Mouse (Mus musculus) limb, embryonic 13.5 days (tissue): ENCODE data around the gene Zfp354a. TPM values are rescaled to one million over a fixed set of nuclear protein-coding genes. Genes with fewer than 3 reads are reported as not detected.
"Not testable (repeated sequence)": the region's sequence is repeated elsewhere in the genome, so short reads cannot be mapped to it uniquely, and the experiment has no call there.

ENCODE experiments used
- ATAC-seq: fragments of 200-750 bp; cut with Nextera tagmentation; 2 replicates; pipeline ENCODE4 v1.8.0; 2017; ENCODE audit warnings: low read depth, moderate number of reproducible peaks, moderate TSS enrichment; ENCODE audit not compliant: low FRiP score
- H3K27ac ChIP-seq: fragments of 300-500 bp; sonication (generic); 2 replicates; pipeline ENCODE4 v1.5.1; 2015; ENCODE audit warnings: inconsistent platforms, mild to moderate bottlenecking, moderate library complexity
- H3K27me3 ChIP-seq: fragments of 300-500 bp; sonication (generic); 2 replicates; pipeline ENCODE4 v1.6.1; 2015; ENCODE audit warnings: mild to moderate bottlenecking, inconsistent platforms
- H3K36me3 ChIP-seq: fragments of 300-500 bp; sonication (generic); 2 replicates; pipeline ENCODE4 v1.6.1; 2015; ENCODE audit warnings: inconsistent platforms, mild to moderate bottlenecking, moderate library complexity
- H3K4me1 ChIP-seq: fragments of 300-500 bp; sonication (generic); 2 replicates; pipeline ENCODE4 v1.6.1; 2015; ENCODE audit warnings: inconsistent platforms
- H3K4me2 ChIP-seq: fragments of 300-500 bp; sonication (generic); replicated peaks from 2 replicates; pipeline ENCODE4 v1.6.1; 2015; ENCODE audit warnings: inconsistent platforms, mild to moderate bottlenecking, moderate library complexity
- H3K4me3 ChIP-seq: fragments of 300-500 bp; sonication (generic); 2 replicates; pipeline ENCODE4 v1.5.1; 2015; ENCODE audit warnings: moderate library complexity, mild to moderate bottlenecking, inconsistent platforms
- H3K9ac ChIP-seq: fragments of 300-500 bp; sonication (generic); 2 replicates; pipeline ENCODE4 v1.6.1; 2015; ENCODE audit warnings: mild to moderate bottlenecking, inconsistent platforms
- H3K9me3 ChIP-seq: fragments of 300-500 bp; sonication (generic); 2 replicates; pipeline ENCODE4 v1.6.1; 2016; ENCODE audit warnings: inconsistent platforms
- WGBS: fragments of 180-500 bp; shearing (Covaris S2); methylation state at CpG from one replicate; pipeline ENCODE4 v1.1.7; 2015; 5-methylcytosine and 5-hydroxymethylcytosine counted together
- polyA plus RNA-seq: library from polyadenylated mRNA; unstranded; fragments of >200 nt; fragmentation: Nextera tagmentation; extraction: Ambion mirVana; gene quantifications from 2 replicates; pipeline ENCODE4 v1.2.1, GENCODE M21; 2015

Zfp354a gene
- polyA plus RNA-seq: 10.2 and 11.8 TPM in 2 replicates

DNA sequence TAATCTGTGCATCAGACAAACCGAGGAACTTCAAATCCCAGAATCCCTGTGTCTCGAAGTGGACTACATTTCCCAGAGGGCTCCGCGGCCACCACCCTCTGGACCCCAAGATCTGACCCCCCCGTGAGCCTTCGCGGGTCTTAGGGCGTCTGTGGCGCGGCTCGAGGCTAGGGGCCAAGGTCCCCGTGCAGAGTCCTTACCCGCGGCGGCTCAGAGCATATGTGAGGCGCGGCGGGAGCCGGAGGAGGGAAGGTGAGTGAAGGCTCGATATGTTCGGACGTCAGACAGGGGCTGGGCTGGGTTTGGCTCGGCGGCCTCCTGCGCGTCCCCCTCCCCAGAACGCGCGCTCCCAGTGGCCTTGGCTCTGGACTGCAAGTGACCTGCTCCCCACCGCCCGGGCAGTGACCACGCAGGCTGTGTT lies at the start of gene Zfp354a:
Gene Zfp354a, plus strand, starts transcription at position 107 of the 421 bp plus-strand sequence.
- Histone ChIP-seq H3K9ac (peak within 1 kb of the TSS; percentile 79), H3K27ac (no peak within 1 kb of the TSS), H3K36me3 (peaks cover 29% of the 10 kb centered on the region), H3K4me2 (peak within 1 kb of the TSS; percentile 83), H3K4me3 (peak within 1 kb of the TSS; percentile 77), H3K27me3 (no peaks in the 10 kb centered on the region), H3K4me1 (peaks cover 8% of the 10 kb centered on the region), H3K9me3 (no peaks in the 10 kb centered on the region)
- peak; percentile 92 for ATAC-seq
- WGBS: under 1% methylated on average over 32 of the region's 32 CpGs

DNA sequence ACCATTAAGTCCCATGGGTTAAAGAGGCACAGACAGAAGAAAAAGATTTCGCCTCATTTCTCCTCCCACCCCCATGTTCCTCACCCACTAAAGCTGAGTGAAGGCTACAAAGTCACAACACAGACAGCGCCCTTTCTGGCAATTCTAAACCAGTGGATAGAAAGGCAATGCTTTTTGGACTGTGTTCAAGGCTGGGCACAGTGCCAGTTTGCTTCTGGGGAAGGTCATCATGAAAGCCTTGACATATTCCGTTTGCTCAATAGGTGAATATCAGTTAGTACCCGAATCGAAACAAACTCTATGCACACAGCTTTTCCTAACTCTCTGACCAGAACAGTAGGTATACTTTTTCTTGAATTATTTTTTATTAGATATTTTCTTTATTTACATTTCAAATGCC lies 47.2 kb upstream of the Zfp354a start:
- Histone ChIP-seq H3K4me2 (no peak overlapping the region), H3K4me1 (no peaks in the 10 kb centered on the region), H3K9me3 (no peaks in the 10 kb centered on the region), H3K36me3 (no peaks in the 10 kb centered on the region), H3K27me3 (no peaks in the 10 kb centered on the region), H3K9ac (no peak overlapping the region), H3K27ac (no peak overlapping the region), H3K4me3 (no peak overlapping the region)
- no peak for ATAC-seq
- WGBS: 77% methylated on average over 5 of the region's 5 CpGs

GRCm38 (mm10) chr11:51013936-51014335 lies 45.1 kb upstream of the Zfp354a start, which contains the start of gene Olfr54:
TSS of gene Olfr54 (plus strand) at chr11:51014236.
- Histone ChIP-seq H3K9ac (no peak within 1 kb of the TSS), H3K27me3 (no peaks in the 10 kb centered on the region), H3K27ac (no peak within 1 kb of the TSS), H3K4me3 (no peak within 1 kb of the TSS), H3K36me3 (no peaks in the 10 kb centered on the region), H3K4me1 (no peaks in the 10 kb centered on the region), H3K9me3 (no peaks in the 10 kb centered on the region), H3K4me2 (no peak within 1 kb of the TSS)
- 76% methylated on average over 1 of the region's 1 CpGs for WGBS
- no peak for ATAC-seq

- no peaks in the 10 kb centered on the region for H3K4me1 ChIP-seq
- 48% methylated on average over 2 of the region's 2 CpGs for whole genome bisulfite sequencing
- no peak for ATAC-seq
- no peak overlapping the region for H3K4me3 ChIP-seq
- H3K27ac ChIP-seq: no peak overlapping the region
- H3K36me3 ChIP-seq: no peaks in the 10 kb centered on the region
- H3K9ac ChIP-seq: no peak overlapping the region
- no peak overlapping the region for H3K4me2 ChIP-seq
- no peaks in the 10 kb centered on the region for H3K9me3 ChIP-seq
- no peaks in the 10 kb centered on the region for H3K27me3 ChIP-seq
These were observed 42.7 kb upstream of the Zfp354a start for GRCm38 (mm10) chr11:51016341-51016740.

DNA sequence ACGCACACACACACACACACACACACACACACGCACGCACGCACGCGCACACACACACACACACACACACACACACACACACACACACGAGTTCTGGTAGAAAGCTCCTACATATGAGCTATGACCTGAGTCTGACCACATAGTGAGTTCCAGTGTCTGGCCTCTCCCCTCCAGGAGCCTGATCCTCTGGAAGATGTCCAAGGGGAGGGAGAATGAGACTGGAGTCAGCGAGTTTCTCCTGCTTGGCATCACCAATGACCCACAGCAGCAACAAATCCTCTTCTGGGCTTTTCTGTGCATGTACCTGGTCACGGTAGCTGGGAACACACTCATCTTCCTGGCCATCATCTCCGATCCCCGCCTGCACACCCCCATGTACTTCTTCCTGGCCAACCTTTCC lies 32.2 kb upstream of the Zfp354a start:
- H3K9ac ChIP-seq, H3K9me3 ChIP-seq, H3K4me3 ChIP-seq, H3K36me3 ChIP-seq, H3K4me1 ChIP-seq, H3K27me3 ChIP-seq, H3K4me2 ChIP-seq, ATAC-seq, H3K27ac ChIP-seq: not testable (repeated sequence)
- WGBS: 78% methylated on average over 7 of the region's 11 CpGs

GRCm38 (mm10) chr11:51029381-51029780 lies 29.7 kb upstream of the Zfp354a start:
- H3K4me3 ChIP-seq, H3K4me2 ChIP-seq, H3K4me1 ChIP-seq, H3K27me3 ChIP-seq, H3K9ac ChIP-seq, H3K36me3 ChIP-seq, H3K9me3 ChIP-seq, ATAC-seq, H3K27ac ChIP-seq: not testable (repeated sequence)
- WGBS: 47% methylated on average over 8 of the region's 8 CpGs

- Histone ChIP-seq H3K9me3 (no peaks in the 10 kb centered on the region), H3K27me3 (no peaks in the 10 kb centered on the region), H3K27ac (no peak overlapping the region), H3K4me1 (no peaks in the 10 kb centered on the region), H3K4me2 (no peak overlapping the region), H3K4me3 (no peak overlapping the region), H3K9ac (no peak overlapping the region), H3K36me3 (no peaks in the 10 kb centered on the region)
- WGBS: 25% methylated on average over 2 of the region's 2 CpGs
- no peak for ATAC-seq
These were observed 28.8 kb upstream of the Zfp354a start for GRCm38 (mm10) chr11:51030225-51030624.

DNA sequence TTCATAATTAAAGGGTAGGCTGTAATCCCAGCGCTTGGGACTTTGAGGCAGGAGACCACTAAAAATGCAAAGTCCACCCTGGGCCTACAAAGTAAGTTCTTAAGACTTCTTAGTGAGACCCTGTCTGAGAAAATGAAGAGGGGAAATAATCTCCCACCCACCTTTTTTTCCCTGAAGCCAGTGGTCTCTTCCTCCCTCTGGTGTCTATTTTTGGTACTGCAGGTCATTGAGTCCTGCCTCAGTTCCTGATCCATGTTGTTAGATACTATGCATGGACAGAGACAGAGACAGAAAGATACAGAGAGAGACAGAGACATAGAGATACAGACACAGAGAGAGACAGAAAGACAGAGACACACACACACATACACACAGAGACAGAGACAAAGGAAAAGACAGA lies 26.2 kb upstream of the Zfp354a start:
- H3K9ac ChIP-seq: no peak overlapping the region
- H3K9me3 ChIP-seq: no peaks in the 10 kb centered on the region
- WGBS: 21% methylated on average over 1 of the region's 1 CpGs
- no peak overlapping the region for H3K4me2 ChIP-seq
- no peaks in the 10 kb centered on the region for H3K4me1 ChIP-seq
- ATAC-seq: no peak
- no peak overlapping the region for H3K27ac ChIP-seq
- no peak overlapping the region for H3K4me3 ChIP-seq
- no peaks in the 10 kb centered on the region for H3K27me3 ChIP-seq
- no peaks in the 10 kb centered on the region for H3K36me3 ChIP-seq

- not testable (repeated sequence) for H3K27ac ChIP-seq, H3K9me3 ChIP-seq, H3K9ac ChIP-seq, H3K4me1 ChIP-seq, H3K4me2 ChIP-seq, H3K4me3 ChIP-seq, H3K36me3 ChIP-seq, H3K27me3 ChIP-seq, ATAC-seq
These were observed 24.9 kb upstream of the Zfp354a start for GRCm38 (mm10) chr11:51034141-51034540.

GRCm38 (mm10) chr11:51035951-51036350 lies 23.1 kb upstream of the Zfp354a start:
- Histone ChIP-seq H3K9ac (no peak overlapping the region), H3K36me3 (no peaks in the 10 kb centered on the region), H3K4me2 (no peak overlapping the region), H3K27ac (no peak overlapping the region), H3K9me3 (no peaks in the 10 kb centered on the region), H3K4me1 (no peaks in the 10 kb centered on the region), H3K27me3 (no peaks in the 10 kb centered on the region), H3K4me3 (no peak overlapping the region)
- ATAC-seq: no peak
- 84% methylated on average over 2 of the region's 2 CpGs for WGBS

GRCm38 (mm10) chr11:51044776-51045175 lies 14.3 kb upstream of the Zfp354a start:
- not testable (repeated sequence) for H3K36me3 ChIP-seq, H3K27me3 ChIP-seq, H3K4me2 ChIP-seq, ATAC-seq, H3K4me1 ChIP-seq, H3K9ac ChIP-seq, H3K27ac ChIP-seq, H3K4me3 ChIP-seq, H3K9me3 ChIP-seq
- 75% methylated on average over 3 of the region's 3 CpGs for WGBS

DNA sequence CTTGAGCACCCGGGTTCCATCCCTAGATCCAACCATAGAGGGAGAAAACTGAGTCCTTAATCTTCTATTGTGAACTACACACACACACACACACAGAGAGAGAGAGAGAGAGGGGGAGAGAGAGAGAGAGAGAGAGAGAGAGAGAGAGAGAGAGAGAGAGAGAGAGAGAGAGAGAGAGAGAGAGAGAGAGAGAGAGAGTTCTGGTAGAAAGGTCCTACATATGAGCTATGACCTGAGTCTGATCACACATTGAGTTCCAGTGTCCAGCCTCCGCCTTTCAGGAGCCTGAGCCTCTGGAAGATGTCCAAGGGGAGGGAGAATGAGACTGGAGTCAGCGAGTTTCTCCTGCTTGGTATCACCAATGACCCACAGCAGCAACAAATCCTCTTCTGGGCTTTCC lies 11.2 kb upstream of the Zfp354a start, which contains the start of gene Olfr1375:
Gene Olfr1375, plus strand, starts transcription at position 301 of the 400 bp plus-strand sequence.
- H3K36me3 ChIP-seq, ATAC-seq, H3K27me3 ChIP-seq, H3K4me3 ChIP-seq, H3K27ac ChIP-seq, H3K4me2 ChIP-seq, H3K4me1 ChIP-seq, H3K9ac ChIP-seq, H3K9me3 ChIP-seq: not testable (repeated sequence)
- 81% methylated on average over 3 of the region's 3 CpGs for WGBS

- Histone ChIP-seq H3K4me2 (no peak overlapping the region), H3K36me3 (no peaks in the 10 kb centered on the region), H3K9me3 (no peaks in the 10 kb centered on the region), H3K27me3 (no peaks in the 10 kb centered on the region), H3K27ac (no peak overlapping the region), H3K4me1 (no peaks in the 10 kb centered on the region), H3K9ac (no peak overlapping the region), H3K4me3 (no peak overlapping the region)
- 61% methylated on average over 2 of the region's 2 CpGs for WGBS
- ATAC-seq: no peak
These were observed 7.4 kb upstream of the Zfp354a start for GRCm38 (mm10) chr11:51051678-51052077.
